Mouse (Mus musculus) spleen, postnatal 36 days (tissue): ENCODE data around the gene Tas2r109.
"Not testable (repeated sequence)": the region's sequence is repeated elsewhere in the genome, so short reads cannot be mapped to it uniquely, and the experiment has no call there.

Experiments used
- DNase-seq, 2 experiments: peaks; one replicate each; pipeline ENCODE4 v3.0.0; 2022; ENCODE audit warnings: low spot score in 2 of 2, mixed read lengths in 1 of 2

Gene Tas2r109

GRCm38 (mm10) chr6:132980865-132981264 lies at the start of gene Tas2r109:
Gene Tas2r109, minus strand, starts transcription at chr6:132980965.
- DNase-seq: no peak

GRCm38 (mm10) chr6:132957819-132958218 lies 22.9 kb downstream of the Tas2r109 start, which contains the start of gene Tas2r131:
Gene Tas2r131, minus strand, starts transcription at chr6:132957919.
- no peak for DNase-seq

- DNase-seq: no peak
Observed at GRCm38 (mm10) chr6:132950802-132951201, 30.0 kb downstream of the Tas2r109 start, which contains the start of gene Tas2r129. Gene Tas2r129, plus strand, starts transcription at chr6:132951102.

- not testable (repeated sequence) for DNase-seq
Observed at GRCm38 (mm10) chr6:132941376-132941775, 39.4 kb downstream of the Tas2r109 start.
